9 mouse cellular contexts compared by ENCODE assay signal in genomic region chrX:139231143-139231542, GRCm38 (mm10). TPM values are rescaled to one million over a fixed set of nuclear protein-coding genes. Genes with fewer than 3 reads are reported as not detected.
A peak's percentile ranks its signal among the peaks of the same experiment; 100 is the strongest.
DNase-seq lines count a peak whose midpoint lies in the region; ATAC-seq lines count a peak whose summit lies in the region.
"Had no signal": no experiment of that assay in that cellular context is flagged by ENCODE, and none has a peak within 500 bp of the region (broad histone marks: within the 10 kb centered on the region; RNA-seq: fewer than 3 reads in every experiment).

No protein-coding gene starts in this region.

- H3K36me3 ChIP-seq in heart, embryonic 14.5 days (ENCODE audit: control insufficient read depth, insufficient read depth, low read length), result peaks cover 26% of the 10 kb centered on the region
- 0 out of 2 replicates have a peak, but pooled peaks cover 7% of the 10 kb centered on the region for H3K36me3 ChIP-seq in kidney, embryonic 16.5 days (ENCODE audit: insufficient read depth, low read length)
- H3K36me3 ChIP-seq in lung, embryonic 16.5 days (ENCODE audit: control insufficient read depth, insufficient read depth, low read length), result peaks cover 2% of the 10 kb centered on the region; the same call in 1 of the 2 replicates

- H3K27me3 ChIP-seq in heart, embryonic 14.5 days (ENCODE audit: control insufficient read depth, insufficient read depth, low read length), result no peaks in the 10 kb centered on the region
- peaks cover 3% of the 10 kb centered on the region; the same call in 1 of the 2 replicates for H3K27me3 ChIP-seq in kidney, embryonic 16.5 days (ENCODE audit: insufficient read depth, low read length)
- H3K27me3 ChIP-seq in lung, embryonic 16.5 days (ENCODE audit: control insufficient read depth, insufficient read depth, low read depth, low read length), result no peaks in the 10 kb centered on the region

- ATAC-seq in heart, embryonic 14.5 days (ENCODE audit: insufficient number of reproducible peaks, insufficient read depth, low FRiP score, low read depth), result 0 out of 2 replicates have a peak, but pooled peaks have one; percentile 61
- peak; percentile 96 for ATAC-seq in kidney, embryonic 16.5 days (ENCODE audit: low FRiP score, low TSS enrichment)
- ATAC-seq in lung, embryonic 16.5 days (ENCODE audit: low read depth), result peak; percentile 90
- ATAC-seq in megakaryocyte-erythroid progenitor cell, adult 5-6 weeks (replicated peaks; ENCODE audit: low FRiP score, low TSS enrichment, poor library complexity, severe bottlenecking), result no peak

- no peak overlapping the region for H3K9ac ChIP-seq in heart, embryonic 14.5 days (ENCODE audit: low read length)
- H3K9ac ChIP-seq in kidney, embryonic 16.5 days (replicated peaks; ENCODE audit: low read length), result no peak overlapping the region
- H3K9ac ChIP-seq in lung, embryonic 16.5 days (ENCODE audit: low read length), result no peak overlapping the region

- H3K9me3 ChIP-seq in heart, embryonic 14.5 days (ENCODE audit: control insufficient read depth, low read length), result no peaks in the 10 kb centered on the region
- no peaks in the 10 kb centered on the region for H3K9me3 ChIP-seq in kidney, embryonic 16.5 days (ENCODE audit: low read length)
- H3K9me3 ChIP-seq in lung, embryonic 16.5 days (ENCODE audit: control insufficient read depth, low read length), result no peaks in the 10 kb centered on the region

- H3K4me1 ChIP-seq in heart, embryonic 14.5 days (ENCODE audit: control insufficient read depth in 2 of 2, insufficient read depth in 2 of 2, low read length in 2 of 2), result peaks cover 0 to 3% of the 10 kb centered on the region in 2 experiments; a peak in 1 of 4 replicates
- no peaks in the 10 kb centered on the region for H3K4me1 ChIP-seq in kidney, embryonic 16.5 days (ENCODE audit: insufficient read depth, low read length)
- H3K4me1 ChIP-seq in lung, embryonic 16.5 days (replicated peaks; ENCODE audit: control insufficient read depth, insufficient read depth, low read length), result no peaks in the 10 kb centered on the region

- peak; percentile 52 for DNase-seq in 3134 (ENCODE audit: extremely low read depth, insufficient read length, low spot score)
- DNase-seq in adrenal gland, adult 8-10 months, result peak; percentile 74
- DNase-seq in fibroblast of lung, adult 2 months (ENCODE audit: low read depth), result peak; percentile 65
- DNase-seq in retina, postnatal 1 day, result peak; percentile 66

- WGBS in heart, embryonic 14.5 days, result 39% methylated on average over 9 of the region's 9 CpGs
- 31% methylated on average over 9 of the region's 9 CpGs for WGBS in kidney, embryonic 16.5 days
- 45% methylated on average over 9 of the region's 9 CpGs for WGBS in lung, embryonic 16.5 days

- no peak overlapping the region for H3K4me3 ChIP-seq in heart, embryonic 14.5 days (ENCODE audit: control insufficient read depth in 1 of 2, insufficient read depth in 1 of 2, low read depth in 1 of 2, low read length in 2 of 2)
- peak overlapping the region; percentile 25; the same call in 1 of the 2 replicates for H3K4me3 ChIP-seq in kidney, embryonic 16.5 days (ENCODE audit: low read length)
- no peak overlapping the region for H3K4me3 ChIP-seq in lung, embryonic 16.5 days (ENCODE audit: low read length)

- no peak overlapping the region for H3K27ac ChIP-seq in heart, embryonic 14.5 days (replicated peaks in 1 of 2; ENCODE audit: control insufficient read depth in 1 of 2, insufficient read depth in 1 of 2, low read depth in 2 of 2, low read length in 2 of 2)
- no peak overlapping the region for H3K27ac ChIP-seq in kidney, embryonic 16.5 days (ENCODE audit: low read length)
- H3K27ac ChIP-seq in lung, embryonic 16.5 days (ENCODE audit: low read length), result no peak overlapping the region

- H3K4me2 ChIP-seq in heart, embryonic 14.5 days (ENCODE audit: low read length), result peak overlapping the region; percentile 32
- H3K4me2 ChIP-seq in kidney, embryonic 16.5 days (replicated peaks; ENCODE audit: low read depth, low read length), result peak overlapping the region; percentile 33
- H3K4me2 ChIP-seq in lung, embryonic 16.5 days (ENCODE audit: low read depth, low read length), result no peak overlapping the region

RNA-seq across cellular contexts. Expression of gene Mum1l1, which starts 21.3 kb away (rescaled TPM):
- 1 to 10 TPM; 2.6 to 5.2 (median 3.1) TPM for total RNA-seq in adrenal gland, adult 8-10 months (2022)
- 38.1 and 40.4 TPM in 2 replicates for polyA plus RNA-seq in heart, embryonic 14.5 days (2014; fragmentation: Nextera tagmentation; extraction: Ambion mirVana)
- 12.1 and 16.5 TPM in 2 replicates for polyA plus RNA-seq in kidney, embryonic 16.5 days (2015; fragmentation: Nextera tagmentation; extraction: Ambion mirVana)
- polyA plus RNA-seq in lung, embryonic 16.5 days (2015; fragmentation: Nextera tagmentation; extraction: Ambion mirVana), result 41.4 and 45.6 TPM in 2 replicates
- 0.40 TPM in 1 of 2 replicates, not detected in the other for total RNA-seq in megakaryocyte-erythroid progenitor cell, adult 5-6 weeks (2014; fragmentation: Nextera tagmentation)
- 0.19 TPM in 1 of 2 replicates, not detected in the other for total RNA-seq in megakaryocyte-erythroid progenitor cell, adult 5-6 weeks (2017)

RNA-seq across cellular contexts. Expression of gene 4933428M09Rik, which starts 52.1 kb away (rescaled TPM):
- total RNA-seq in adrenal gland, adult 8-10 months (2022), result not detected
- polyA plus RNA-seq in heart, embryonic 14.5 days (2014; fragmentation: Nextera tagmentation; extraction: Ambion mirVana), result not detected in 2 replicates
- not detected in 2 replicates for polyA plus RNA-seq in kidney, embryonic 16.5 days (2015; fragmentation: Nextera tagmentation; extraction: Ambion mirVana)
- polyA plus RNA-seq in lung, embryonic 16.5 days (2015; fragmentation: Nextera tagmentation; extraction: Ambion mirVana), result not detected in 2 replicates
- total RNA-seq in megakaryocyte-erythroid progenitor cell, adult 5-6 weeks (2014; fragmentation: Nextera tagmentation), result not detected in 2 replicates
- not detected in 2 replicates for total RNA-seq in megakaryocyte-erythroid progenitor cell, adult 5-6 weeks (2017)
- total RNA-seq: layer of hippocampus, postnatal 25 days had no signal
